Mouse (Mus musculus) lung, adult 2 months (tissue): ENCODE results near the gene Itgb2.

Experiments
- CTCF ChIP-seq: fragments of 200-500 bp; IDR thresholded peaks from 2 replicates; pipeline ENCODE4 v1.5.1; 2011; ENCODE audit warnings: mild to moderate bottlenecking, low read length, control low read depth; ENCODE audit not compliant: insufficient read depth
- POLR2A ChIP-seq: fragments of 200-500 bp; IDR thresholded peaks from 2 replicates; pipeline ENCODE4 v1.6.1; 2011; ENCODE audit warnings: low read depth, mild to moderate bottlenecking, control low read depth, low read length, borderline replicate concordance; ENCODE audit errors: extremely low read depth

DNA sequence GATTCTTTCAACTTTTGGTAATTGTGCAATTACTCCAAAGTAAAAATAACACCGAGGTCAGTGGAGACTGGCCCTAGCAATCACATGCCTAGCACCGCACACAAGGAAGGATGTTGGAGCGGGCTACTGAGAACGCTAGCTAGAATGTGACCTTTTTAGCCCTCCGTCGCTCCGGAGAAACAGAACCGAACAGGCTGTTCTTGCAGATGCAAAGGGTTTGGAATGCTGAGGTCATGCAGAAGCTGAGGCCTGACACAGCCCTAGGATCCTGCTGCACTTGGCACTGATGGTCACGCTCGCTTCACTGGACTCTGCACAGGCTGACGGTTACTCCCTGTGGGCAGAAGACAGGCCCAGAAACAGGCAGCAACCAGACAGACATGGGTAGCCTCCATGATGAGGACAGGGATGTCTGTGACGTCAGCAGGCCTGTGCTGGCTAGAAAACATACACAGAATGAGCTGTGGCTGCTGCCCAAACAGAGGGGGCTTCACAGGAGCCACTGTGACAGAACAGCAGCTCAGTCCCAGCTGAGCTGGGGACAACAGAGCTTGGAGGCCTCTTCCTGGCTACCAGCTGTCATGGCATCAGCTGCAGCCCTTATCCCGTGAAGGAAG is 23.0 kb upstream of the Itgb2 start:
- no peak for TF ChIP-seq POLR2A
- no peak for TF ChIP-seq CTCF
